ENCODE assay signal across 20 mouse cellular contexts in the genomic region with DNA sequence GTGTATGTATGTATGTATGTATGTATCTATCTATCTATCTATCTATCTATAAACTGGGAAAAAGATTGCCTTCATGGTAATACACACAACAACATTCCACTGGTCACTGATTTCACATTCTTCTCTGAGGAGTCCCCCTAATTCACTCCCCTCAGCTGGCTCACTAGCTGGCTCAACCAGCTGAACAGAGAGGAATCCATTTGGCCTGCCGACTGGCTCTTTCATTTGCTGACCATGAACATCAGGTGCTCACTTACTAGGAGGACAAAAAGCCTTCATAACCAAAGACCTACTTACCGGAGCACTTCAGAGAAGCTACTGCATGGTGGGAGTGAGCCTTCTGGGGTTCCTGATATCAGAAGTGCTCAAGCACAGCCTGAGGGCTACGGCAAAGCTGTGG.
DNase-seq lines count a peak whose midpoint lies in the region; ATAC-seq and TF ChIP-seq lines count a peak whose summit lies in the region.
"Had no signal": no experiment of that assay in that cellular context is flagged by ENCODE, and none has a peak within 500 bp of the region (broad histone marks: within the 10 kb centered on the region; RNA-seq: fewer than 3 reads in every experiment).

No protein-coding gene starts in this region.

- H3K9ac ChIP-seq in hindbrain, embryonic 14.5 days, result no peak overlapping the region
- H3K9ac ChIP-seq in midbrain, embryonic 11.5 days (ENCODE audit: low read length), result no peak overlapping the region
- H3K9ac ChIP-seq in midbrain, embryonic 16.5 days (ENCODE audit: low read depth, low read length), result no peak overlapping the region

- no peak for DNase-seq in hindbrain, embryonic 14.5 days (ENCODE audit: low spot score)
- no peak for DNase-seq in hindbrain, embryonic 10.5 days (ENCODE audit: low spot score)
- DNase-seq in midbrain, embryonic 11.5 days (ENCODE audit: low spot score, missing footprints), result peak; percentile 51
- no peak for DNase-seq in Patski (ENCODE audit: low read depth, low spot score)
- DNase-seq: adrenal gland, adult 2 months; adrenal gland, adult 8-10 months; adrenal gland, postnatal 10 days; adrenal gland, postnatal 14 days; adrenal gland, postnatal 25 days; adrenal gland, postnatal 36 days; B cell, adult 2 months; cerebellum, adult 11 months; cerebellum, adult 11-12 months; cerebellum, adult 18-20 months; cerebellum, adult 2 months had no signal

- WGBS in hindbrain, embryonic 14.5 days, result 91% methylated on average over 3 of the region's 3 CpGs
- WGBS in hindbrain, embryonic 10.5 days, result 93% methylated on average over 3 of the region's 3 CpGs
- 92% methylated on average over 3 of the region's 3 CpGs for WGBS in midbrain, embryonic 11.5 days
- 94% methylated on average over 3 of the region's 3 CpGs for WGBS in midbrain, embryonic 16.5 days

- no peaks in the 10 kb centered on the region for H3K36me3 ChIP-seq in hindbrain, embryonic 14.5 days (replicated peaks; ENCODE audit: control insufficient read depth, insufficient read depth)
- no peaks in the 10 kb centered on the region for H3K36me3 ChIP-seq in hindbrain, embryonic 10.5 days
- no peaks in the 10 kb centered on the region for H3K36me3 ChIP-seq in midbrain, embryonic 11.5 days (ENCODE audit: control insufficient read depth, insufficient read depth, low read length)
- no peaks in the 10 kb centered on the region for H3K36me3 ChIP-seq in midbrain, embryonic 16.5 days (ENCODE audit: control insufficient read depth, insufficient read depth, low read length)
- H3K36me3 ChIP-seq: G1E had no signal

- CTCF ChIA-PET in Patski (lab: Charles Lee), result interaction anchor here (5.2 kb wide), 1 partner anchor 12 kb away, joined by 18 read pairs; no protein-coding TSS in a partner anchor

- no peak for ATAC-seq in hindbrain, embryonic 14.5 days (ENCODE audit: low FRiP score)
- no peak for ATAC-seq in midbrain, embryonic 11.5 days (ENCODE audit: low FRiP score)
- no peak for ATAC-seq in midbrain, embryonic 16.5 days
- peak; percentile 69 for ATAC-seq in Patski
- no peak; the same call in 1 of the 2 replicates for ATAC-seq in granulocyte monocyte progenitor cell, adult 5-6 weeks (replicated peaks; ENCODE audit: poor library complexity, severe bottlenecking)
- ATAC-seq: activated CD4-positive, CD25-positive, alpha-beta regulatory T cell, adult 4 months; CD4-positive, CD25-positive, alpha-beta regulatory T cell, adult 4 months had no signal

- H3K4me2 ChIP-seq in hindbrain, embryonic 14.5 days (replicated peaks), result no peak overlapping the region
- H3K4me2 ChIP-seq in midbrain, embryonic 11.5 days, result no peak overlapping the region
- H3K4me2 ChIP-seq in midbrain, embryonic 16.5 days (ENCODE audit: low read length), result no peak overlapping the region

- no peak for TF ChIP-seq CTCF in Patski (IDR thresholded peaks at IDR 0.05)

- H3K27ac ChIP-seq in hindbrain, embryonic 14.5 days, result peak overlapping the region; percentile 45; the same call in 1 of the 2 replicates
- H3K27ac ChIP-seq in hindbrain, embryonic 10.5 days, result no peak overlapping the region
- H3K27ac ChIP-seq in midbrain, embryonic 11.5 days (ENCODE audit: low read depth, low read length), result no peak overlapping the region
- no peak overlapping the region for H3K27ac ChIP-seq in midbrain, embryonic 16.5 days (ENCODE audit: low read length)

- no peaks in the 10 kb centered on the region for H3K27me3 ChIP-seq in hindbrain, embryonic 14.5 days (ENCODE audit: control insufficient read depth, insufficient read depth, low read length)
- no peaks in the 10 kb centered on the region for H3K27me3 ChIP-seq in hindbrain, embryonic 10.5 days (ENCODE audit: insufficient read depth, poor library complexity, severe bottlenecking)
- H3K27me3 ChIP-seq in midbrain, embryonic 11.5 days (ENCODE audit: control insufficient read depth, insufficient read depth, low read length), result no peaks in the 10 kb centered on the region
- H3K27me3 ChIP-seq in midbrain, embryonic 16.5 days (ENCODE audit: control insufficient read depth, insufficient read depth, low read depth, low read length), result no peaks in the 10 kb centered on the region
- no peaks in the 10 kb centered on the region for H3K27me3 ChIP-seq in Patski

- no peak overlapping the region for H3K4me3 ChIP-seq in hindbrain, embryonic 14.5 days (replicated peaks; ENCODE audit: low read length)
- no peak overlapping the region for H3K4me3 ChIP-seq in hindbrain, embryonic 10.5 days
- no peak overlapping the region for H3K4me3 ChIP-seq in midbrain, embryonic 11.5 days (ENCODE audit: low read depth, low read length)
- H3K4me3 ChIP-seq in midbrain, embryonic 16.5 days (ENCODE audit: low read depth, low read length), result no peak overlapping the region

- no peaks in the 10 kb centered on the region for H3K4me1 ChIP-seq in hindbrain, embryonic 14.5 days (replicated peaks; ENCODE audit: control insufficient read depth, insufficient read depth, low read length)
- H3K4me1 ChIP-seq in hindbrain, embryonic 10.5 days (replicated peaks), result no peaks in the 10 kb centered on the region
- no peaks in the 10 kb centered on the region for H3K4me1 ChIP-seq in midbrain, embryonic 11.5 days (ENCODE audit: control insufficient read depth, insufficient read depth, low read length)
- H3K4me1 ChIP-seq in midbrain, embryonic 16.5 days (ENCODE audit: control insufficient read depth, insufficient read depth, low read length), result no peaks in the 10 kb centered on the region

- in situ Hi-C loops in Patski (cut with MboI; ENCODE audit: low pct_unique_long_range_greater_than_20kb), result no loop called here

- POLR2A ChIA-PET in Patski (lab: Charles Lee), result no interaction called here

- no peaks in the 10 kb centered on the region for H3K9me3 ChIP-seq in hindbrain, embryonic 14.5 days (ENCODE audit: control insufficient read depth, low read length)
- H3K9me3 ChIP-seq in hindbrain, embryonic 10.5 days, result no peaks in the 10 kb centered on the region
- H3K9me3 ChIP-seq in midbrain, embryonic 11.5 days (ENCODE audit: control insufficient read depth, low read length), result no peaks in the 10 kb centered on the region
- no peaks in the 10 kb centered on the region for H3K9me3 ChIP-seq in midbrain, embryonic 16.5 days (replicated peaks; ENCODE audit: control insufficient read depth, low read length, poor library complexity, severe bottlenecking)
- H3K9me3 ChIP-seq: G1E had no signal
